Mouse (Mus musculus) megakaryocyte, embryonic 14.5 days (primary cell): ENCODE results near the gene Tceal7.

Source experiments
- FLI1 ChIP-seq: IDR thresholded peaks from 2 replicates; pipeline ENCODE4 v1.6.1; 2012; ENCODE audit warnings: low read length, inconsistent platforms, mixed read lengths
- GATA1 ChIP-seq: IDR thresholded peaks from 3 replicates; pipeline ENCODE4 v1.6.1; 2012; ENCODE audit warnings: mixed read lengths, low read length, inconsistent platforms, borderline replicate concordance

GRCm38 (mm10) chrX:136180897-136181553 lies 33.6 kb upstream of the Tceal7 start:
- TF ChIP-seq GATA1 (no peak), FLI1 (no peak)
